Mouse (Mus musculus) stomach, embryonic 15.5 days (tissue): ENCODE results near the gene Gm8765. TPM values are rescaled to one million over a fixed set of nuclear protein-coding genes. Genes with fewer than 3 reads are reported as not detected.
"Not testable (repeated sequence)": the region's sequence is repeated elsewhere in the genome, so short reads cannot be mapped to it uniquely, and the experiment has no call there.

ENCODE experiments used
- ATAC-seq: fragments of 200-750 bp; cut with Nextera tagmentation; 2 replicates; pipeline ENCODE4 v1.8.0; 2017; ENCODE audit warnings: low read depth, moderate number of reproducible peaks, moderate TSS enrichment; ENCODE audit not compliant: insufficient read depth, low FRiP score
- H3K27ac ChIP-seq: fragments of 300-500 bp; sonication (generic); 2 replicates; pipeline ENCODE4 v1.5.1; 2015; ENCODE audit warnings: mild to moderate bottlenecking, inconsistent platforms
- H3K27me3 ChIP-seq: fragments of 300-500 bp; sonication (generic); replicated peaks from 2 replicates; pipeline ENCODE4 v1.6.1; 2015; ENCODE audit warnings: inconsistent platforms
- H3K36me3 ChIP-seq: fragments of 300-500 bp; sonication (generic); 2 replicates; pipeline ENCODE4 v1.6.1; 2015; ENCODE audit warnings: inconsistent platforms
- H3K4me1 ChIP-seq: fragments of 300-500 bp; sonication (generic); 2 replicates; pipeline ENCODE4 v1.6.1; 2015; ENCODE audit warnings: inconsistent platforms
- H3K4me2 ChIP-seq: fragments of 300-500 bp; sonication (generic); 2 replicates; pipeline ENCODE4 v1.6.1; 2015; ENCODE audit warnings: mild to moderate bottlenecking, inconsistent platforms
- H3K4me3 ChIP-seq: fragments of 300-500 bp; sonication (generic); replicated peaks from 2 replicates; pipeline ENCODE4 v1.5.1; 2015; ENCODE audit warnings: inconsistent platforms
- H3K9ac ChIP-seq: fragments of 300-500 bp; sonication (generic); 2 replicates; pipeline ENCODE4 v1.6.1; 2015; ENCODE audit warnings: inconsistent platforms
- H3K9me3 ChIP-seq: fragments of 300-500 bp; sonication (generic); 2 replicates; pipeline ENCODE4 v1.6.1; 2016; ENCODE audit warnings: inconsistent platforms
- WGBS: fragments of 180-500 bp; shearing (Covaris S2); methylation state at CpG from one replicate; pipeline ENCODE4 v1.1.7; 2015; 5-methylcytosine and 5-hydroxymethylcytosine counted together
- microRNA-seq: library from miRNA; unstranded; fragments of <30 nt; microRNA quantifications from one replicate; pipeline ENCODE4, GENCODE M21; 2016
- polyA plus RNA-seq: library from polyadenylated mRNA; unstranded; fragments of >200 nt; fragmentation: Nextera tagmentation; extraction: Ambion mirVana; gene quantifications from 2 replicates; pipeline ENCODE4 v1.2.1, GENCODE M21; 2015

Gene Gm8765
- polyA plus RNA-seq: not detected in 2 replicates

- H3K9ac ChIP-seq: not testable (repeated sequence)
Measured at GRCm38 (mm10) chr13:50698012-50698411, at the start of gene Gm8765. Gm8765 (plus strand) TSS chr13:50698312.

DNA sequence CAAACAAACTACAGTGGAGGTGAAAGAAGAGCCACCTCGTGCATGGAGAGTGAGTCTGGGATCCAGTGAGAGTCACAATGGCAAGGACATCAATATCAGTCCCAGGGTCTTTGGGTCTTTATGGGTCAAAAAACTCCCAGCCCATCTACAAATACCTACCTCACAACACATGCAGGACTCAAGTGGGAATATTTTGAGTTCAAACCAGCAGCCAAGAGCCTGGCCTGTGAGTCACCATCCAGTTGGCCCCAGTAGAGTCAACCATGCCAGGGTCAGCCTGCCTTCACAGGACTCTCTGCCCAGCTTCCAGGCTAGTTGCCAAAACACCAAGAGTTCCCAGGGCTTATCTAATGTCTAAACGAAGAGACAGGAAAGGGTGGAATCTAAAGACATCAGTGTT lies 49.3 kb upstream of the Gm8765 start:
- H3K4me1 ChIP-seq, H3K9me3 ChIP-seq, H3K27me3 ChIP-seq, H3K4me3 ChIP-seq, H3K27ac ChIP-seq, H3K4me2 ChIP-seq, H3K36me3 ChIP-seq, H3K9ac ChIP-seq, ATAC-seq: not testable (repeated sequence)
- WGBS: 59% methylated on average over 2 of the region's 2 CpGs

More at GRCm38 (mm10) chr13:50698012-50698411, at the start of gene Gm8765:
- not testable (repeated sequence) for H3K27ac ChIP-seq, H3K4me2 ChIP-seq, ATAC-seq, H3K9me3 ChIP-seq, H3K4me1 ChIP-seq, H3K27me3 ChIP-seq, H3K4me3 ChIP-seq, H3K36me3 ChIP-seq
- WGBS: 48% methylated on average over 2 of the region's 2 CpGs

DNA sequence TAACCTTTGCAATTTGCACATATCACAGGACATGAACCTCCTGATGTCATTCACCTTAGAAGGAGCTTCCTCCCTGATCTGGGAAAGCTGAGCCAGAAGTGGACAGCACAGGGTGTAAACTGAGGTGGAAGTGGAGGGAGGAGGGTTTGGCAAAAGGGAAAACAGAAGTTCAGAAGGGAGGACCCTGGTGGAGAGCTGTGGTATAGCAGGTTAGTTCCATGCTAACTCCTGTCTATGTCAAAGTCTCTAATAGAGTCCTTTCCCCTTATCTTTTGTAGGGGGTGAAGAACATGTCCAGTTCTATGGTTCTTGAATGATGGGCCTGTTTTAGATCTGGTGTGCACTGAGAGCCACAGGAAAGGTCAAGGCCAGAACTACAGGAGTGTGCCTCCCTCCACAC lies 52.2 kb downstream of the Gm8765 start:
- not testable (repeated sequence) for H3K27me3 ChIP-seq, H3K36me3 ChIP-seq, ATAC-seq, H3K4me3 ChIP-seq, H3K4me1 ChIP-seq, H3K4me2 ChIP-seq, H3K27ac ChIP-seq, H3K9ac ChIP-seq, H3K9me3 ChIP-seq

GRCm38 (mm10) chr13:50751732-50752131 lies 53.6 kb downstream of the Gm8765 start:
- no peak overlapping the region for H3K4me3 ChIP-seq
- 71% methylated on average over 2 of the region's 2 CpGs for WGBS
- no peaks in the 10 kb centered on the region for H3K9me3 ChIP-seq
- no peaks in the 10 kb centered on the region for H3K36me3 ChIP-seq
- no peak overlapping the region for H3K4me2 ChIP-seq
- no peaks in the 10 kb centered on the region for H3K4me1 ChIP-seq
- no peak for ATAC-seq
- H3K27me3 ChIP-seq: no peaks in the 10 kb centered on the region
- H3K9ac ChIP-seq: no peak overlapping the region
- H3K27ac ChIP-seq: no peak overlapping the region

- ATAC-seq, H3K4me3 ChIP-seq, H3K27me3 ChIP-seq, H3K27ac ChIP-seq, H3K36me3 ChIP-seq, H3K4me1 ChIP-seq, H3K9me3 ChIP-seq, H3K4me2 ChIP-seq, H3K9ac ChIP-seq: not testable (repeated sequence)
Measured at GRCm38 (mm10) chr13:50752961-50753360, 54.8 kb downstream of the Gm8765 start.

Small RNAs within 50 kb of the gene (microRNA-seq; reads per million reads assigned to microRNA genes)
- gene Gm23952: not detected

Other genes starting within 250 kb of the Gm8765 start
- not detected in 2 replicates for gene Nutm2, start 231.0 kb upstream of the Gm8765 start, polyA plus RNA-seq
- gene Gm904, start 55.1 kb upstream of the Gm8765 start, polyA plus RNA-seq: not detected in 2 replicates